Mouse (Mus musculus) E14TG2a.4 (cell line): ENCODE data around the gene Gm3448.
"Not testable (repeated sequence)": the region's sequence is repeated elsewhere in the genome, so short reads cannot be mapped to it uniquely, and the experiment has no call there.

Experiments
- H3K27me3 ChIP-seq: 2 replicates; pipeline ENCODE4 v1.6.1; 2014; ENCODE audit warnings: low read length, control low read depth; ENCODE audit not compliant: insufficient read depth
- H3K36me3 ChIP-seq: 2 replicates; pipeline ENCODE4 v1.6.1; 2014; ENCODE audit warnings: low read length, control low read depth; ENCODE audit not compliant: insufficient read depth
- H3K4me1 ChIP-seq: replicated peaks from 2 replicates; pipeline ENCODE4 v1.6.1; 2014; ENCODE audit warnings: low read depth, low read length, control low read depth
- H3K4me3 ChIP-seq: replicated peaks from 2 replicates; pipeline ENCODE4 v1.5.1; 2014; ENCODE audit warnings: mild to moderate bottlenecking, low read length
- H3K9me3 ChIP-seq: 2 replicates; pipeline ENCODE4 v1.6.1; 2014; ENCODE audit warnings: low read length, control low read depth
- CTCF ChIP-seq: conservative IDR thresholded peaks from 2 replicates; pipeline ENCODE4 v1.5.1; 2014; ENCODE audit warnings: low read length
- NANOG ChIP-seq: IDR thresholded peaks from 2 replicates; pipeline ENCODE4 v1.6.1; 2014; ENCODE audit warnings: borderline replicate concordance, low read length, mixed read lengths
- POU5F1 ChIP-seq: IDR thresholded peaks from 2 replicates; pipeline ENCODE4 v1.6.1; 2014; ENCODE audit warnings: low read length, borderline replicate concordance

Gene Gm3448

GRCm38 (mm10) chr17:14978362-14979038 is 62.8 kb downstream of the Gm3448 start, which contains the start of the genes 9030025P20Rik and Gm3417:
Gene 9030025P20Rik (plus strand): TSS chr17:14978468.
Gene Gm3417 (minus strand): TSS chr17:14978790.
- H3K9me3 ChIP-seq, H3K4me1 ChIP-seq, H3K27me3 ChIP-seq, H3K36me3 ChIP-seq: not testable (repeated sequence)
- H3K4me3 ChIP-seq = peak within 1 kb of the TSS; percentile 74

GRCm38 (mm10) chr17:14977718-14978361 is 63.5 kb downstream of the Gm3448 start:
- peak overlapping the region; percentile 74 for H3K4me3 ChIP-seq
- not testable (repeated sequence) for H3K9me3 ChIP-seq, H3K36me3 ChIP-seq, H3K27me3 ChIP-seq, H3K4me1 ChIP-seq

- H3K36me3 ChIP-seq, H3K4me3 ChIP-seq, H3K27me3 ChIP-seq, H3K9me3 ChIP-seq, H3K4me1 ChIP-seq: not testable (repeated sequence)
Observed at GRCm38 (mm10) chr17:14968373-14968913, 72.9 kb downstream of the Gm3448 start.

GRCm38 (mm10) chr17:14961557-14962154 is 79.7 kb downstream of the Gm3448 start:
- not testable (repeated sequence) for H3K27me3 ChIP-seq, H3K4me3 ChIP-seq, H3K9me3 ChIP-seq
- H3K36me3 ChIP-seq = peaks cover 23% of the 10 kb centered on the region
- H3K4me1 ChIP-seq = peaks cover 10% of the 10 kb centered on the region

- H3K9me3 ChIP-seq, H3K27me3 ChIP-seq: not testable (repeated sequence)
- Histone ChIP-seq H3K4me3 (peak within 1 kb of the TSS; percentile 87), H3K4me1 (peaks cover 10% of the 10 kb centered on the region), H3K36me3 (peaks cover 29% of the 10 kb centered on the region)
Observed at GRCm38 (mm10) chr17:14960951-14961556, 80.3 kb downstream of the Gm3448 start, which contains the start of gene Phf10. Gene Phf10 (minus strand): TSS chr17:14961273.

- Histone ChIP-seq H3K27me3 (no peaks in the 10 kb centered on the region), H3K4me1 (peaks cover 10% of the 10 kb centered on the region), H3K9me3 (no peaks in the 10 kb centered on the region), H3K36me3 (peaks cover 29% of the 10 kb centered on the region), H3K4me3 (peak overlapping the region; percentile 87)
- TF ChIP-seq POU5F1 (no peak), NANOG (no peak), CTCF (no peak)
Observed at GRCm38 (mm10) chr17:14960520-14960919, 80.8 kb downstream of the Gm3448 start.

- Histone ChIP-seq H3K4me3 (peak overlapping the region; percentile 87), H3K27me3 (no peaks in the 10 kb centered on the region), H3K36me3 (peaks cover 29% of the 10 kb centered on the region), H3K9me3 (no peaks in the 10 kb centered on the region), H3K4me1 (peaks cover 10% of the 10 kb centered on the region)
- no peak for TF ChIP-seq POU5F1
- no peak for TF ChIP-seq CTCF
- TF ChIP-seq NANOG = no peak
Observed at GRCm38 (mm10) chr17:14959979-14960378, 81.4 kb downstream of the Gm3448 start.

GRCm38 (mm10) chr17:14958686-14959327 is 82.5 kb downstream of the Gm3448 start:
- H3K4me3 ChIP-seq = no peak overlapping the region
- H3K27me3 ChIP-seq = no peaks in the 10 kb centered on the region
- peaks cover 15% of the 10 kb centered on the region for H3K4me1 ChIP-seq
- no peak for TF ChIP-seq CTCF
- no peak for TF ChIP-seq NANOG
- no peak for TF ChIP-seq POU5F1
- no peaks in the 10 kb centered on the region for H3K9me3 ChIP-seq
- peaks cover 40% of the 10 kb centered on the region for H3K36me3 ChIP-seq
